Mouse (Mus musculus): Measurements from ENCODE around the gene St3gal2. TPM values are rescaled to one million over a fixed set of nuclear protein-coding genes. Genes with fewer than 3 reads are reported as not detected.
"Not testable (repeated sequence)": the region's sequence is repeated elsewhere in the genome, so short reads cannot be mapped to it uniquely, and the experiment has no call there.

St3gal2 gene
- polyA plus RNA-seq, 1 experiment, result 5.9 TPM

DNA sequence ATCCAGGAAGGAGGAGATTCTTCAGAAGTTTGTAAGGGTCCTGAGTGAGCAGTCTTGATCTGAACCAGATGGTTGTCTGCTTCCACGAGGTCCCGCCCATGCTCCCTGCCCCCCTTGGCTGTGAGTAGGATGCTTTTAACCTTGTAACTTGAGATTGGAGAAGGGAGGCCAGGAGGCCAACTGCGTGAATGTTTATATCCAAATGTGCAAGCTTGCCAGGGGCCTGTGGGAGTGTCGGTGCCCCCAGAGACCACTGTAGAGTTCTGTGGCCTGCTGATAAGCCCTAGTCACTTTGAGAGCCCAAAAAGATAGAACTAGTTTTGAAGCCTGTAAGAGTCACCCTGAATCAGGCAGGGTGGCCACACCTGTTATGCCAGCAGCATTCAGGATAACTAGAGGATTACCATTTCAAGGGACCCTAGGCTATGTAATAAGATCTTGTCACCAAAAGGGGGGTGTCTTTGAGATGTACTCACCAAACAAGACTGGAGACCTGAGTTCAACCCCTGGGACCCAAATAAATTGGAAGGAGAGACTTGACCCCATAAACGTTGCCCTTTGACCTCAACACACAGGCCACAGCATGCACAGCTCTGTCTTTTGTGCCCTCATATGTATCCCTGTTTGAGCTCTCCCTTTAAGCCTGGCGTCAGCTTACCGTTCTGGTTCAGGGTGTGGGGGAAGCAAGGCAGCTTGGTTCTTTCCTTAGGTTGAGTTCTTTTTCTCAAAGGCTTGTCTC, 1.9 kb downstream of the St3gal2 start:
- no peak overlapping the region for H3K27ac ChIP-seq (ENCODE audit: insufficient read depth, low read depth, low read length)

DNA sequence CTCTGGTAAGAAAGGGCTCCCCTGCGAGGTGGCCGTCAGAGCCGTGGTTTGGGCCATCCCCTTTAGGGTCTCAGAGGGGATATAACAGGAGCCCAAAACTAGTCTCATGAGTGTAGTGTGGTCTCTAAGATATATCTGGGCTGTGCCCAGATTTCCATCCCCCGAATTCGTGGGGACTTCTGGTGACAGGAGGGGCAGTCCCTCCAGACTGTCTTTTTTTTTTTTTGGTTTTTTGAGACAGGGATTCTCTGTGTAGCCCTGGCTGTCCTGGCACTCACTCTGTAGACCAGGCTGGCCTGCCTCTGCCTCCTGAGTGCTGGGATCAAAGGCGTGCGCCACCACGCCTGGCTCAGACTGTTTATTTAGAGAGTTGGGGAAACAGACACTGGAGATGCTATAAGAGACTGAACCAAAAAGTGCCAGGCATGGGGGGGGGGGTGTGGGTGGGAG, 6.0 kb downstream of the St3gal2 start:
- Histone ChIP-seq H3K4me3 (ENCODE audit: low read depth, low read length) (no peak overlapping the region), H3K27me3 (ENCODE audit: control insufficient read depth, insufficient read depth, low read length) (no peaks in the 10 kb centered on the region), H3K36me3 (ENCODE audit: control insufficient read depth, insufficient read depth, low read length) (no peaks in the 10 kb centered on the region), H3K4me1 (ENCODE audit: control insufficient read depth, insufficient read depth, insufficient read length, low read length) (no peaks in the 10 kb centered on the region), H3K27ac (ENCODE audit: insufficient read depth, low read depth, low read length) (no peak overlapping the region)
- TF ChIP-seq CTCF (IDR thresholded peaks at IDR 0.05; ENCODE audit: extremely low read depth, insufficient read length, insufficient replicate concordance, low read depth, low read length) (no peak), POLR2A (IDR thresholded peaks at IDR 0.05; ENCODE audit: low read depth, low read length) (no peak)
- WGBS, result 70% methylated on average over 8 of the region's 8 CpGs

More for the DNA sequence above, 1.9 kb downstream of the St3gal2 start:
- TF ChIP-seq POLR2A (IDR thresholded peaks at IDR 0.05; ENCODE audit: low read depth, low read length), result no peak
- no peak for TF ChIP-seq CTCF (IDR thresholded peaks at IDR 0.05; ENCODE audit: extremely low read depth, insufficient read length, insufficient replicate concordance, low read depth, low read length)
- Histone ChIP-seq H3K4me3 (ENCODE audit: low read depth, low read length) (no peak overlapping the region), H3K4me1 (ENCODE audit: control insufficient read depth, insufficient read depth, insufficient read length, low read length) (peaks cover 3% of the 10 kb centered on the region; the same call in 1 of the 2 replicates), H3K36me3 (ENCODE audit: control insufficient read depth, insufficient read depth, low read length) (no peaks in the 10 kb centered on the region), H3K27me3 (ENCODE audit: control insufficient read depth, insufficient read depth, low read length) (no peaks in the 10 kb centered on the region)
- WGBS, result 50% methylated on average over 7 of the region's 7 CpGs

DNA sequence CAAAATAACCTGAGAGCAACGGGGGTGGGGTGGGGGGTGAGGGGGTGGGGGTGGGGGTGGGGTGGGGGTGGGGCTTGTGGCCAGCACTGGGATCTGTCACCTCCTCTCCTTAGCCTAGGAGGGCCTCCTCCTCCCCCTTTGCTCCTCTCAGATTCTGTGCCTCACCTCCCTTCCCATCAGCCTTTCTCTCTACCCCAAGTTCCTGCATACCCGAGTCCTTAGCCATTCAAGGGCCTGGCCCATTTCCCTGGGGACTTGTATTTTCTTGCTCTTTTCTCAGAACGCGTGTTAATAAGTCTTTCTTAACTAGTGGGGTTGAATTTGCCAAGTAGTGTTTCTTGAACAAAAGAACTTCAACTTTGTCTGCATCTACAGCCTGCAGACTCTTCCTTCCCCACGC, 7.0 kb downstream of the St3gal2 start:
- WGBS, result 50% methylated on average over 5 of the region's 5 CpGs
- Histone ChIP-seq H3K4me3 (ENCODE audit: low read depth, low read length) (no peak overlapping the region), H3K36me3 (ENCODE audit: control insufficient read depth, insufficient read depth, low read length) (no peaks in the 10 kb centered on the region), H3K27ac (ENCODE audit: insufficient read depth, low read depth, low read length) (no peak overlapping the region), H3K4me1 (ENCODE audit: control insufficient read depth, insufficient read depth, insufficient read length, low read length) (no peaks in the 10 kb centered on the region), H3K27me3 (ENCODE audit: control insufficient read depth, insufficient read depth, low read length) (no peaks in the 10 kb centered on the region)
- no peak for TF ChIP-seq CTCF (IDR thresholded peaks at IDR 0.05; ENCODE audit: extremely low read depth, insufficient read length, insufficient replicate concordance, low read depth, low read length)
- TF ChIP-seq POLR2A (IDR thresholded peaks at IDR 0.05; ENCODE audit: low read depth, low read length), result no peak

DNA sequence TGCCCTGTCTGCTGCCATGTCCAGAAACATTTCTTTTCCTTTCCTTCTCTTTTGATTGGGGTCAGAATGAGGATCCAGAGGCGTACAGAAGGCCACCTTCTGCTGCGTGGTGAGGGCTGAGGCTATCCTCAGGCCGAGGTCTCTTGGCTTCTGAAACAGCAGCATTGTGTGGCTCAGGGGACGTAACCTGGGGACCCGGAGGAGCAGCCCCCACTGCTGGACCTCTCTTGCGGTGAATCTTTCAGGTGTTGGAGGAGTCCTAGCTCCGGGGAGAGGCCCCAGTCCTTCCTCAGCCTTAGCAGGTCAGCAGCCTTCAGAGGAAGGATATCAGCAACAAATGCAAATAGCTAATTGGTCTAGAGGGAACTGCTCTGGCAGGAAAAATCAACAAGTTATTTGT, 8.7 kb downstream of the St3gal2 start:
- Histone ChIP-seq H3K4me3 (ENCODE audit: low read depth, low read length) (no peak overlapping the region), H3K27ac (ENCODE audit: insufficient read depth, low read depth, low read length) (no peak overlapping the region), H3K4me1 (ENCODE audit: control insufficient read depth, insufficient read depth, insufficient read length, low read length) (no peaks in the 10 kb centered on the region), H3K27me3 (ENCODE audit: control insufficient read depth, insufficient read depth, low read length) (no peaks in the 10 kb centered on the region), H3K36me3 (ENCODE audit: control insufficient read depth, insufficient read depth, low read length) (no peaks in the 10 kb centered on the region)
- 70% methylated on average over 7 of the region's 7 CpGs for WGBS
- TF ChIP-seq CTCF (IDR thresholded peaks at IDR 0.05; ENCODE audit: extremely low read depth, insufficient read length, insufficient replicate concordance, low read depth, low read length) (no peak), POLR2A (IDR thresholded peaks at IDR 0.05; ENCODE audit: low read depth, low read length) (no peak)

DNA sequence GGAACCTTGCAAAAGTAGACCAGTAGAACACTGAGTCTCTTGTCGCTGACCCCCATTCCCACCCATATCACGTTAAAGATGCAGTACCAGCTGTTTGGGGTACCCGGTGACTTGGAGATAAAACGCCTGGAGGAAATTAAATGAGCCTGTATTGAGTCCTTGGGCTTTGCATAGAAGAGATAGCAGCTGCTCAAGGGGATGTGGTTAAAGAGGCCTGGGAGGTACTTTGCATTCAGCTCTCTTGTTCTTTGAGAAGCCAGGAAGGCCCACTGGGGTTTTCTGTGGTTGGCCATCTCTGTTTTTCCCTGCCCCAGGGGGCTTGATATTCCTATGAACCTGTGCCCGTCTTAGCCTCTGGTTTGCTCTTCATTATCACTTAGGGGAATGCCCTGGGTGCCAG, 9.3 kb downstream of the St3gal2 start:
- WGBS, result 68% methylated on average over 5 of the region's 5 CpGs

DNA sequence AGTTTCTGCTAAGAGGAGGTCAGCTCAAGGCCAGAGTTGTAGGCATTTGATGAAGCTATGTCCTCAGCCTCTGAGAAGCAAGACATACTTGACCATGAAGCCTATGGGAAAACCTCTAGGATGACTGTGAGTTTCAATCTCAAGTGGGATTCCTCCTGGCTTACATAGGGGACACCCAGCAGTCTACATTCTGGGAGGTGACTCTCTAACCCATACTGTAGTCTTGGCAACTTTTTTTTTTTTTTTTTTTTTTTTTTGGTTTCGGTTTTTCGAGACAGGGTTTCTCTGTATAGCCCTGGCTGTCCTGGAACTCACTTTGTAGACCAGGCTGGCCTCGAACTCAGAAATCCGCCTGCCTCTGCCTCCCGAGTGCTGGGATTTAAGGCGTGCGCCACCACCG, 9.9 kb downstream of the St3gal2 start:
- 0 out of 2 replicates have a peak overlapping the region, but pooled peaks have one; percentile 46 for H3K27ac ChIP-seq (ENCODE audit: insufficient read depth, low read depth, low read length)
- 89% methylated on average over 8 of the region's 8 CpGs for WGBS
- not testable (repeated sequence) for H3K4me1 ChIP-seq (ENCODE audit: control insufficient read depth, insufficient read depth, insufficient read length, low read length); H3K4me3 ChIP-seq (ENCODE audit: low read depth, low read length); H3K36me3 ChIP-seq (ENCODE audit: control insufficient read depth, insufficient read depth, low read length); H3K27me3 ChIP-seq (ENCODE audit: control insufficient read depth, insufficient read depth, low read length)

More for the DNA sequence above, 9.3 kb downstream of the St3gal2 start:
- H3K4me1 ChIP-seq (ENCODE audit: control insufficient read depth, insufficient read depth, insufficient read length, low read length), result no peaks in the 10 kb centered on the region
- H3K27me3 ChIP-seq (ENCODE audit: control insufficient read depth, insufficient read depth, low read length), result no peaks in the 10 kb centered on the region
- H3K27ac ChIP-seq (ENCODE audit: insufficient read depth, low read depth, low read length), result 0 out of 2 replicates have a peak overlapping the region, but pooled peaks have one; percentile 46
- TF ChIP-seq POLR2A (IDR thresholded peaks at IDR 0.05; ENCODE audit: low read depth, low read length), result no peak
- TF ChIP-seq CTCF (IDR thresholded peaks at IDR 0.05; ENCODE audit: extremely low read depth, insufficient read length, insufficient replicate concordance, low read depth, low read length), result no peak
- H3K36me3 ChIP-seq (ENCODE audit: control insufficient read depth, insufficient read depth, low read length), result no peaks in the 10 kb centered on the region
- H3K4me3 ChIP-seq (ENCODE audit: low read depth, low read length), result no peak overlapping the region

DNA sequence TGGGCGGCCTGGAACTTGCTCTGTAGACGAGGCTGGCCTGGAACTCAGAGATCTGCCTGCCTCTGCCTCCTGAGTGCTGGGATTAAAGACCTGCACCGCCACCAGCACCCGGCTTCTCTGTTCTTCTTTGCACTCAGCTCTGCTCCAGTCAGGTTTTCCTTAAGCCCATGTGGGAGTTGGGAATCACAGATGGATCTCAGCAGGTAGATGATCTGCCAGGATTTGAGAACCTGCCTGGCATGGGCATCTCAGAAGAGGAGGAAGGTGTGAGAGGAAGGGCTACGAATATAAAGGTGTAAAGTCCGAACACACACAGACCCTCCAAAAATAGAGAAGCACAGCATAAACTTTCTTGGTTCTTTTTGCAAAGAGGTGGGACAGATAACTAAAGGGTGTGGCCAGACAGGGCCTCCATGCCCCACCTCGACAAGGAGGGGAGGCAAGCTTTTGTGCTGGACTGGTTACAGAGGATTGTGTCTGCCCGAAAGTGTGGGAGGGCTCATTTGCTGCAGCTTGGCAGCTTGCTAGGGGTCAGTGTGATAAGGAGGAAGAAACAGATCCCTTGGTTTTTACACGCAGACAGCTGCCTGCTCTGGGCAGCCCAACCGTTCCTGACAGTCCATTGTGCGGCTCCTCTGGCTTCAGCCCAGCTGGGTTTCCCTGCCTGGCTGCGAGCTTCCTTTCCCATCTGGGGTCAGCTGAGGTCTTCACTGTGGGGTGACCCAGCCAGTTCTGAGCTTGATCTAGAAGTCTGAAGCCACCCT, 11.6 kb downstream of the St3gal2 start:
- 43% methylated on average over 12 of the region's 12 CpGs for WGBS
- TF ChIP-seq CTCF (IDR thresholded peaks at IDR 0.05; ENCODE audit: extremely low read depth, insufficient read length, insufficient replicate concordance, low read depth, low read length) (no peak), POLR2A (IDR thresholded peaks at IDR 0.05; ENCODE audit: low read depth, low read length) (no peak)
- no peak overlapping the region for H3K4me3 ChIP-seq (ENCODE audit: low read depth, low read length)
- H3K36me3 ChIP-seq (ENCODE audit: control insufficient read depth, insufficient read depth, low read length), result no peaks in the 10 kb centered on the region
- H3K27ac ChIP-seq (ENCODE audit: insufficient read depth, low read depth, low read length), result no peak overlapping the region
- H3K4me1 ChIP-seq (ENCODE audit: control insufficient read depth, insufficient read depth, insufficient read length, low read length), result no peaks in the 10 kb centered on the region
- H3K27me3 ChIP-seq (ENCODE audit: control insufficient read depth, insufficient read depth, low read length), result no peaks in the 10 kb centered on the region

Measured in small intestine, adult 2 months (tissue).